Mouse (Mus musculus): ENCODE measurements around the gene Arpc3.
A peak's percentile ranks its signal among the peaks of the same experiment; 100 is the strongest.
"Not testable (repeated sequence)": the region's sequence is repeated elsewhere in the genome, so short reads cannot be mapped to it uniquely, and the experiment has no call there.

Gene Arpc3

GRCm38 (mm10) chr5:122400628-122401302, 9.1 kb downstream of the Arpc3 start:
- peak; percentile 72 for DNase-seq

GRCm38 (mm10) chr5:122401303-122401640, 9.6 kb downstream of the Arpc3 start:
- DNase-seq: no peak

GRCm38 (mm10) chr5:122402160-122402559, 10.5 kb downstream of the Arpc3 start:
- no peak for DNase-seq

- DNase-seq: peak; percentile 82
These were observed 11.1 kb downstream of the Arpc3 start for GRCm38 (mm10) chr5:122402772-122403171.

- no peak for DNase-seq
These were observed 11.7 kb downstream of the Arpc3 start for GRCm38 (mm10) chr5:122403362-122403761.

GRCm38 (mm10) chr5:122405537-122405936, 13.9 kb downstream of the Arpc3 start:
- DNase-seq: no peak

- no peak for DNase-seq
These were observed 18.3 kb downstream of the Arpc3 start for GRCm38 (mm10) chr5:122409692-122410645.

GRCm38 (mm10) chr5:122411892-122412291, 20.2 kb downstream of the Arpc3 start:
- DNase-seq: no peak

GRCm38 (mm10) chr5:122412826-122413225, 21.1 kb downstream of the Arpc3 start:
- no peak for DNase-seq

GRCm38 (mm10) chr5:122414351-122414750, 22.7 kb downstream of the Arpc3 start:
- DNase-seq: no peak

- DNase-seq: no peak
These were observed 23.8 kb downstream of the Arpc3 start for GRCm38 (mm10) chr5:122415465-122415864.

GRCm38 (mm10) chr5:122420676-122421075, 29.0 kb downstream of the Arpc3 start:
- not testable (repeated sequence) for DNase-seq

- no peak for DNase-seq
These were observed 29.8 kb downstream of the Arpc3 start, which contains the start of gene Anapc7 for GRCm38 (mm10) chr5:122421271-122422068. Gene Anapc7 (plus strand): TSS chr5:122421693.

- peak; percentile 82 for DNase-seq
These were observed 30.6 kb downstream of the Arpc3 start for GRCm38 (mm10) chr5:122422071-122422964.

- DNase-seq: no peak
These were observed 31.4 kb downstream of the Arpc3 start for GRCm38 (mm10) chr5:122423083-122423482.

GRCm38 (mm10) chr5:122425550-122425949, 33.9 kb downstream of the Arpc3 start:
- no peak for DNase-seq

GRCm38 (mm10) chr5:122430036-122430775, 38.5 kb downstream of the Arpc3 start:
- DNase-seq: no peak

- DNase-seq: no peak
These were observed 39.5 kb downstream of the Arpc3 start for GRCm38 (mm10) chr5:122431221-122431620.

GRCm38 (mm10) chr5:122434541-122434940, 42.9 kb downstream of the Arpc3 start:
- DNase-seq: no peak

- peak; percentile 41 for DNase-seq
These were observed 47.9 kb downstream of the Arpc3 start for GRCm38 (mm10) chr5:122439400-122440094.

Measured in layer of hippocampus, adult 9-11 months (tissue).